Mouse (Mus musculus): ENCODE results near the gene Ovca2.

DNA sequence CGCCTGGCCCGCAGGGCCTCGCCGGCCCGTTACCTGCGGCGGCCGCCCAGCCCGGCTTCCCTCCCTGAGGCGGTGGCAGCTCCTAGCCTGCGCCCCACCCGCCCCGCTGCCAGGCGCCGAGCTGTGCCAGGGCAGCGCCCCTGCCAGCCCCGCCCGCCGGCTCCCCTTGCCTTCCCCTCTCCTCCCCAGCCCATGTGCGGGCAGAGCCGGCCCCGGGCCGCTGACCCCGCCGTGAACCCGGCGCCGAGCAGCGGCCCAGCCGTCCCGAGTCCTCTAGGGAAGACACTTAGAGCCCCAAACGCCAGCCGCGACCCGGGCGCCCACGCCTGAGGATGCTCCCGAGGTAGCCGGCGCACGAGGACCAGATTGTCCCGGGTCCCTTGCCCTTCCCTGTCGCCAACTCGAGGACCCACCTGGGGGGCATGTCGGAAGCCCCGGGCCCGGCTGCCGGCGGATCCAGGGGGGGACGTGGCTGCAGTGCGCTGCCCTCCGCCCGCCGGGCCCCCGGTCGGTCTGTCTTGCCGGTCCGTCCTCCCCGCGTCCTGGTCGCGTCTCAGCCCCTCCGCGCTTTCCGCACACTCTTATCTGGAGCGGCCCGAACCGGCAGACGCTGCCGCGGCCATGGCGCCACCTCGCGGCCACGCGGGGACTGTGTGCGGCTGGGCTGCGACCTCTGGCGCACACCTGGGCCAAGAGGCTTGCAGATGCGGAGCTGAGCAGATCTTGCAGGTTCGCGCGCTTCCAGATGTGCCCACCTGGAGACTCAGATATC, 9.9 kb downstream of the Ovca2 start:
- TF ChIP-seq POLR2A (IDR thresholded peaks at IDR 0.05; ENCODE audit: borderline replicate concordance, control insufficient read depth, low read depth, low read length): no peak
- TF ChIP-seq CTCF (IDR thresholded peaks at IDR 0.05; ENCODE audit: control insufficient read depth, insufficient read depth, low read length): peak; percentile 87
